Mouse (Mus musculus) gastrocnemius, postnatal 4 days (tissue): ENCODE results near the gene Wdr25. TPM values are rescaled to one million over a fixed set of nuclear protein-coding genes. Genes with fewer than 3 reads are reported as not detected.
A peak's percentile ranks its signal among the peaks of the same experiment; 100 is the strongest.

Source experiments
- DNase-seq, 2 experiments: peaks; one replicate each; pipeline ENCODE4 v3.0.0; 2021 to 2022; ENCODE audit warnings: low spot score in 2 of 2, mixed read lengths in 2 of 2
- total RNA-seq, 2 experiments: library from RNA; stranded (reverse); gene quantifications; 2 replicates each; pipeline ENCODE4 v1.2.3; 2021

Gene Wdr25
- total RNA-seq, 2 experiments from 2014 or later, result 5.1 to 5.8 TPM

GRCm38 (mm10) chr12:109053020-109053806 lies 159.8 kb downstream of the Wdr25 start:
- no peak for DNase-seq

GRCm38 (mm10) chr12:109057736-109058135 lies 164.3 kb downstream of the Wdr25 start:
- DNase-seq, result no peak

DNA sequence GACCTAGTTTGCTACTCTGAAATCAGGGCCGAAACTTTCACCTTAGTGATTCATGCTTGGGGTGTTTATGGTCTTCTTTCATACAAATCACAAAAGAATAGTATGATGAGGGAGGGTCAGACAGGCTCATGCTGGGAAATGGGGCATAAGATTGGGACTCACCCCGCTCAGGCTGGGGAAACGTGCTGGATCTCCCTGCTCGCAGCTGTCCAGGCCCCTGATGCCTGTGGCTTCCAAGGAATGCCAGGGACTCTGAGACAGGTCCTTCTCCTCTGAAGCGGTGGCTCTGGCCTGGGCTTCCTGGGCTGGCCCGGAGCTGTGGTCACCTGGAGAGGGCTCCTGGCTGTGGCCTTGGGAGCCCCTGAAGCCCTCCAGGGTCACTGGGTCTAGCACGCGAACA lies 165.2 kb downstream of the Wdr25 start:
- no peak for DNase-seq

DNA sequence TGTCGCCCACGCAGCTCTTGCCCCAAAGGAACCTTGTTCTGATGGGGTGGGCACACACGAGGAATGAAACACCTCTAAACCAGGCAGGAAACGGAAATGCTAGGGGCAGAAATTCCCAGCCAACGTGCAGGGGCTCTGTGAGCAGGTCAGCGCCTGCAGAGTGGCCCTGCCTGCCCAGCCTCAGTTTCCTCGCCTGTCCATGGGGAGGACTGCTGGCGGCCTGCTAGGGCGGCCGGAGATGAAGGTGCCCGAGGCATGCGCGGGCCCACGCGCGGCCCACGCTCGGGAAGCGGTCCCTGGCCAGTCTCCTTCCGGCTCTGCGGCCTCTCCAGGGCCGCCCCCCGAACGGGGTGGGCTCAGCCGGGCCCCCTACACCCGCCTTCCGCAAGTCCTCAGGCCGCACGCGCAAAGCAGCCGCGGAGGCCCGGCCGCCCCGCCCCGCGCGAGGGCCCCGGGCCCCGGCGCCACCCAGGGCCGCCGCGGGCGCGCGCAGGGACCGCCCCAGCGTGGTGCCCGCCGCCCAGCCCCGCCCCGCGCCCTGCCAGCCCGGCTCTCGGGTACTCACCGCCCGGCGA lies 174.2 kb downstream of the Wdr25 start:
- DNase-seq, result peak in 1 of 2 experiments; percentile 44

DNA sequence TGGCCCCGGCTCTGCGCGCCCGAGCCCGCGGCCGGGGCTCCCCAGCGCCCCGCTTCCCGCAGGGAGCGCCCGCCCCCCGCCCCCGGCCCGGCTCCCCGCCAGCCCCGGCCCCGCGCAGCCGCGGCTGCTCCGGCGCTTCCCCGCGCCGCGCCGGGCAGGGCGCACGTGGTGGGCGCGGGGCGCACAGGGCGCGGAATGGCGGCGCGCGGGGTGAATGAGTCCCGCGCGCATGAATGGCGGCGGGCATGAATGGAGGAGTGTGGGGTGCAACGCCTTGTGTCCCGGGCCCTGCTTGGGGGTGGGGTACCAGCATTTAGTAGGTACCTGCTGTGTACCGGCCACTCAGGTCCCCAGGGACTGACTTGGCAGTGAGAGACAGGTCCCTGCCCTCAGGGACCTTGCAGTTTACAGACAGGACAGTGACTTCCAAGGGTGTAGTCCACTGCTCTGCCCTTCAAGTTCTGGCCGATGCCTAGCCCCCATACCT lies 174.8 kb downstream of the Wdr25 start, which contains the start of gene Begain:
Begain (minus strand) TSS at position 51 of the 487 bp plus-strand sequence.
- DNase-seq, result no peak

GRCm38 (mm10) chr12:109068738-109069137 lies 175.3 kb downstream of the Wdr25 start:
- no peak for DNase-seq

GRCm38 (mm10) chr12:109069751-109070150 lies 176.3 kb downstream of the Wdr25 start:
- DNase-seq, result no peak

- DNase-seq, result no peak
These were observed 177.8 kb downstream of the Wdr25 start for GRCm38 (mm10) chr12:109071248-109071647.

DNA sequence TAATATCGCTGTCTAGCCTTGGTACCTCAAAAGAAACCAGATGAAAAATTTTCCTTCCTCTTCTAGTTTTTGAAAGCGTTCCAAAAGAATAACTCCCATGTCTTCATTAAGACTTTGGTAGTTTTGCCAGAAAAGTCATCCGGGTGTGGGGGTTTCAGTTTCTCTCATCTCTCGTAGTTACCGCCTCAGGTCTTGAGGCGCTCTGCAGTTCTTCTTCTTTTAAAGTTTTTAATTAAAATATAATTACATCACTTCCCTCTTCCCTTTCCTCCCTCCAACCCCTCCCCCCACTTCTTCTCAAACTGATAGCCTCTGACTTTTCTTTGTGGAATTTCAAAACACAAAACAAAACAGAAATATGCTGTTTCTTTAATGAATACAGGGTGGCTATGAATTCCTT lies 180.7 kb downstream of the Wdr25 start:
- no peak for DNase-seq

GRCm38 (mm10) chr12:109074777-109075285 lies 181.4 kb downstream of the Wdr25 start:
- DNase-seq, result no peak

DNA sequence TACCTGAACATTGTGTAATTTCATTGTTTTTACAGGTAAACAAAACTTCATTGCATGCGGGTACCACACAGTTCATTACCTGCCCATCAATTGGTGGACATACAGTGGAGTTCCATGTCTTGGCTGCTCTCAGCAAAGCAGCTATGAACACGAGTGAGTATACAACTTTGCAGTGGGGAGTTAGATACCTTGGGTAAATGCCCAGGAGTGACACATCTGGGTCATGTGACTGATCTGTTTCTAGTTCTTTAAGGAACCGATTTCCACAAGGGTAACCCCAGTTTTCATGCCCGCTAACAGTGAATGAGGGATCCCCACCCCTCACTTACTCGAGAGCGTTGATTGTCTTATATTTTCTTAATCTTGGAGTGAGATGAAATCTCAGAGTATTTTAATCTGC lies 183.6 kb downstream of the Wdr25 start:
- no peak for DNase-seq

Other genes with a start within 250 kb of the Wdr25 start
- not detected for gene Degs2, start 191.3 kb upstream of the Wdr25 start, total RNA-seq
- gene Yy1, start 100.7 kb upstream of the Wdr25 start, total RNA-seq, result 10 to 100 TPM; 36.7 to 43.8 TPM
- gene Slc25a29, start 57.7 kb upstream of the Wdr25 start, total RNA-seq, result 1 to 10 TPM; 3.4 to 5.6 TPM
- 10 to 100 TPM in 1 of 2 experiments, 1 to 10 TPM in 1; 8.6 to 10.5 TPM for gene Slc25a47, start 57.6 kb upstream of the Wdr25 start, total RNA-seq
- gene Wars, start 543 bp downstream of the Wdr25 start, total RNA-seq, result 10 to 100 TPM; 33.6 to 39.9 TPM
- gene Begain, start 174.6 kb downstream of the Wdr25 start, total RNA-seq, result 1 to 10 TPM; 6.2 to 7.0 TPM